Mouse (Mus musculus): ENCODE measurements at regions not wholly inside any gene's neighbourhood (a gene's known extent, or its start where the extent isn't known, plus 50 kb on each side); places are given as distances from the start of the nearest gene placed in this dataset.
A peak's percentile ranks its signal among the peaks of the same experiment; 100 is the strongest.

DNA sequence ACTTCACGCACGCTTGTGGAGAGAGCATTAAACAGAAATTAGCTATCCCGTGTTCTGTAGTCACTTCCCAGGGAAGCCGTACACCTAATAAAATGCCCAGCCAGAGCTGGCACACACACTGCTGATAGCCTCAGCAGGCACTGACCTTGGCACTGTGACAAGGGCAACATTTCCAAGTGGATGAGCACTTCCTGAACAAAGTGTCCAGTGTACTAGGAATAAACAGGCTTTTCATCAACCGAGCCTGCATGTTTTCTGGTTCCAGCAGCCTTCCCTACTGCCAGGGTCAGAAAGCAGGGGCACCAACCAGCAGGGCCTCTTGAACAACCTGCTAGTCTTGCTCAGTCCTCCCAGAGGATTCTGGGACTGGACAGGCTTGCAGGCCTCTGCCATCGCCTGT, 74.3 kb upstream of the Armc2 start:
- H3K4me3 ChIP-seq (replicated peaks): no peak overlapping the region
- 90% methylated on average over 6 of the region's 6 CpGs for WGBS (ENCODE audit: insufficient replicate concordance)
- ATAC-seq (ENCODE audit: low read depth) (no peak), DNase-seq (no peak)
- no peaks in the 10 kb centered on the region for H3K27me3 ChIP-seq
- peaks cover 50% of the 10 kb centered on the region for H3K4me1 ChIP-seq (replicated peaks)
- H3K4me2 ChIP-seq: no peak overlapping the region
- no peaks in the 10 kb centered on the region for H3K9me3 ChIP-seq (replicated peaks)
- H3K36me3 ChIP-seq: no peaks in the 10 kb centered on the region
- H3K27ac ChIP-seq: no peak overlapping the region
- H3K9ac ChIP-seq: no peak overlapping the region

DNA sequence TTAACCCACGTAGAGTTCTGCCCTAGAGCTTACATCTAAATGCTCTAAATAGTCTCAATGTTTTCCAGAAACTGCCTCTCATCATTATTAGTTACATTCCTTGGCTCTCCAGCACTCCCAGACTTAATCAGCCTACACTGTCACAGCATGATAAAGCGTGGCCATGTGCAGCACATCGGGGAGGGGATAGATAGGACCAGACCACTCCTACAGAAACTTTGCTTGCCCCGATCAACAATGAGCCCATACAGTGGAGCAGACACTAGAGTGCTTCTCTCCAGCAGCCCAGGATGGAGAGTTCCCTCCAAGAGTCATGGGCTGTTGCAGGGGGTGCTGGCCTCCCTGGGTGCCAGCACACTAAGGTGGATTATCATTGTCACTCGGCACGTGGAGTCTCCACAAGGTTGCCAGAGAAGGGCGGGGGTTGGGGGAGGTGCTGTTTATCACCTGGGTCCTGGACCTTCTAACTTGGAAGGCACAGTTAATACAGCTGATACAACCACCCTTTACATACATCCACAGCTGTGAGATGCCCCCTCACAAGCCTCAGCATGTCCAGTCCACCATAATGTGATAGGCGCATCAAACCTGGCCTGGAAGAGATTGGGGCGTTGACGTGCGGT, 73.4 kb upstream of the Armc2 start:
- H3K27me3 ChIP-seq: no peaks in the 10 kb centered on the region
- H3K4me2 ChIP-seq: peak overlapping the region; percentile 31
- H3K9ac ChIP-seq: no peak overlapping the region; the same call in 1 of the 2 replicates
- H3K9me3 ChIP-seq (replicated peaks): no peaks in the 10 kb centered on the region
- peaks cover 44% of the 10 kb centered on the region for H3K4me1 ChIP-seq (replicated peaks)
- ATAC-seq (ENCODE audit: low read depth): peak; percentile 95
- H3K27ac ChIP-seq: peak overlapping the region; percentile 51; the same call in 1 of the 2 replicates
- H3K4me3 ChIP-seq (replicated peaks): no peak overlapping the region
- 43% methylated on average over 11 of the region's 11 CpGs for WGBS (ENCODE audit: insufficient replicate concordance)
- H3K36me3 ChIP-seq: no peaks in the 10 kb centered on the region
- DNase-seq: peak; percentile 32

DNA sequence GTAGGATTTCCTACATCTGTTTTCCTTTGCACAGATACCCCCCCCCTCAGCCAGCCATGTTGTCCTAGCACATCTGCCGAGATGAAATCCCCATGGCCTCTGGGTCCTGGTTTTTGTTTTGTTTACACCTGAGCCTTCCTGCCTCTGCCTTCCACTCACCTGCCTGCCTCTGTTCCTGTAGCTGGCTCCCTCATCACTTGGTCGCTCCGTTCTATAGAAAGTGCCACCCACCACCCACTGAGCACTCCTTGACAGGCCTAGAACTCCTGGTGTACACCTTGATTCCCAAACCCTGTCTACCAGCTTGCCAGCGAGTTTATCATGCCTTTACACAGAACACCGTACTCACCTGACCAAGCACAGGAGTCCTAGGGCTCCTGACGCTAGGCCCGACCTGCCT, 72.6 kb upstream of the Armc2 start:
- Histone ChIP-seq H3K36me3 (no peaks in the 10 kb centered on the region), H3K4me2 (0 out of 2 replicates have a peak overlapping the region, but pooled peaks have one; percentile 31), H3K4me1 (replicated peaks) (peaks cover 43% of the 10 kb centered on the region), H3K27me3 (no peaks in the 10 kb centered on the region), H3K9ac (no peak overlapping the region), H3K4me3 (replicated peaks) (no peak overlapping the region), H3K27ac (0 out of 2 replicates have a peak overlapping the region, but pooled peaks have one; percentile 51), H3K9me3 (replicated peaks) (no peaks in the 10 kb centered on the region)
- ATAC-seq (ENCODE audit: low read depth) (no peak), DNase-seq (no peak)
- WGBS (ENCODE audit: insufficient replicate concordance): 77% methylated on average over 7 of the region's 7 CpGs

DNA sequence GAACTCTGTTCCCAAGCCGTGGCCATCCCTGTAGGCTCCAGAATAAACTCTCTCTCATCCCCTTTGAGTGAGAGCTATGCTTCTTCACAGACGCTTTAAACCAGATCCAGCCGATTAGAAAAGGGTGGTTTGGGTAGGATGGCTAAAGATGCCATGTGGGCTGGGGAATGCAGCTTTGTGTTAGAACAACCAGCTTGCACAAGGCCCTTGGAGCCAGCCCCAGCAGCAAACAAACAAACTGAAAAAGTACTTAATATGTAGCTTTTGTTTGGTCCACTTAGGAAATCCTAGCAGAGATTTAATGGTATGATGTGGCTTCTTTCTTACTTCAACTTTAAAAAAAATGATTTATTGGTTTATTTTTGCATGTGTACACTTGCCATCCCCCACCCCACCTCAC, 71.9 kb upstream of the Armc2 start:
- Histone ChIP-seq H3K4me1 (replicated peaks) (peaks cover 43% of the 10 kb centered on the region), H3K36me3 (no peaks in the 10 kb centered on the region), H3K9ac (no peak overlapping the region), H3K27ac (no peak overlapping the region), H3K4me2 (no peak overlapping the region), H3K4me3 (replicated peaks) (no peak overlapping the region), H3K27me3 (no peaks in the 10 kb centered on the region), H3K9me3 (replicated peaks) (no peaks in the 10 kb centered on the region; the same call in 1 of the 2 replicates)
- 71% methylated on average over 3 of the region's 3 CpGs for WGBS (ENCODE audit: insufficient replicate concordance)
- DNase-seq: no peak
- no peak for ATAC-seq (ENCODE audit: low read depth)

DNA sequence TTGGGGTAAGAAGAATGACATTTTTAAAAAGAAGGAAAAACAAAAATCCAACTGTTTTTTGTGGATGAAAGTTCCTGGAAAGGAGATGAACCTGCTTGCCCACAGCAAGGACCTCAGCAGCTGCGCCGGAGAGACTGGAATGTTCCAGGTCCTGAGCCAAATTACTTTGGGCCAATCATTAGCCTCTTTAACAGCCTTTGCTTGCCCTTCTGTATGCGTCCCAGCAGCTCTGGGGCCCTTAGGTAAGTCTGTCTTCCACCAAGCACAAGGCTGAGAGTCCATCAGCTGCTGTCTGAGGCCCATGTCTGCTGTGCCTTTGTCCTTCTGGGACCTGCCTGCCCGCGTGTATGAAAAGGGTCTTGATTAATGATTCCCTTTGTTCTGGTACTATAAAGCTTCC, 71.4 kb upstream of the Armc2 start:
- no peak overlapping the region for H3K4me2 ChIP-seq
- WGBS (ENCODE audit: insufficient replicate concordance): 73% methylated on average over 5 of the region's 5 CpGs
- no peak overlapping the region for H3K4me3 ChIP-seq (replicated peaks)
- peaks cover 43% of the 10 kb centered on the region for H3K4me1 ChIP-seq (replicated peaks)
- no peak overlapping the region for H3K27ac ChIP-seq
- no peaks in the 10 kb centered on the region; the same call in 1 of the 2 replicates for H3K9me3 ChIP-seq (replicated peaks)
- H3K27me3 ChIP-seq: no peaks in the 10 kb centered on the region
- DNase-seq: no peak
- no peaks in the 10 kb centered on the region for H3K36me3 ChIP-seq
- ATAC-seq (ENCODE audit: low read depth): no peak
- H3K9ac ChIP-seq: no peak overlapping the region

DNA sequence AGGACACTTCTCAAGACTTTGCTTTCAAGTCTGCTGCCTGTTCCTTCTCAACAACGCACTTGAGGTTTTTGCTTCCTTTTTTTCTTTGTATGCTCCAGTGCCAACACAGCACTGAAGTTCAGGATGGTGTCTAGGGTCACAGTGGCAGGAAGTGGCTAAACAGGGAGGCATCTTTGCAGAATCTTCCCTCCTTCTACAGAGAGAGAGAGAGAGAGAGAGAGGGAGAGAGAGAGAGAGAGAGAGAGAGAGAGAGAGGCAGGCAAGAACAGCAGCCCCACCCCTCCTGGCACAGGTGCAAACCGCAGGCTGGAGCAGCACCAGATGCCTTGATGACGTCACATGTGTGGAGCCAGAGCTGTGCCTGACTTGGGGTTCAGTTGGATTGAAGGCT, 71.0 kb upstream of the Armc2 start:
- H3K36me3 ChIP-seq: no peaks in the 10 kb centered on the region
- WGBS (ENCODE audit: insufficient replicate concordance): 7% methylated on average over 3 of the region's 3 CpGs
- no peak overlapping the region for H3K4me2 ChIP-seq
- no peak for DNase-seq
- peak overlapping the region; percentile 1; the same call in 1 of the 2 replicates for H3K9ac ChIP-seq
- ATAC-seq (ENCODE audit: low read depth): no peak
- peaks cover 43% of the 10 kb centered on the region for H3K4me1 ChIP-seq (replicated peaks)
- no peaks in the 10 kb centered on the region for H3K27me3 ChIP-seq
- no peaks in the 10 kb centered on the region; the same call in 1 of the 2 replicates for H3K9me3 ChIP-seq (replicated peaks)
- H3K27ac ChIP-seq: no peak overlapping the region
- H3K4me3 ChIP-seq (replicated peaks): no peak overlapping the region

DNA sequence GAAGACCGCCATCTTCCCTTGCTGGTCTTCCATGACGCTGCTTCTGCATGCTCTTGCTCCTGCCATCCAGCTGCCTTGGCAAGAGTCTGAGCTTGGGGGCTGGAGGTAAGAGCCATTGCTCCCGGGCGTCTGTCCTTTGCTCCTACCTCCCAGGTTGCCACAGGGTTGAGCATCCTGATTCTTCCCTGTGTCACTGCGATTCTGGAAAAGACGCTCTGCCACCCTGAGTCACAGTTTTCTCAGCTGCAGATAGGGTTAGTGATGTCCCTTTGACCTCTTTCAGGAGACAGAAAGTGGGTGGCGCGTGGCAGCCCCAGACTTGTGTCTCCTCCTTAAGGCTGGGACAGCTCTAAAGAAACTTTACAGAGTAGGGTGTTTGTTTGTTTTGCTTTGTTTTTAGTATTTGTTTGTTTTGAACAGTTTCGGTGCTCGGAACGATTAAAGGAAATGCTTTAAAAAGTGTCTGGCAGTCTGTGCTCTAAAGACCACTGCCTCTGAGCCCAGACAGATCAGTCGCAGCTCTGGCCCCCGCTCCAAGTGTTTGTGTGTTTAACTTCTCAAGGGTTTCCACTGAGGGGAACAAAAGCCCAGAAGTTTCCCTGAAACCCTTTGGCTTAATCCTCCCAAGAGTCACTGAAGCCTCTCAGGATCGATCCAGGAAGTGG, 70.5 kb upstream of the Armc2 start:
- WGBS (ENCODE audit: insufficient replicate concordance): 50% methylated on average over 14 of the region's 14 CpGs
- Histone ChIP-seq H3K9me3 (replicated peaks) (no peaks in the 10 kb centered on the region; the same call in 1 of the 2 replicates), H3K4me3 (replicated peaks) (no peak overlapping the region), H3K36me3 (no peaks in the 10 kb centered on the region), H3K4me1 (replicated peaks) (peaks cover 43% of the 10 kb centered on the region), H3K4me2 (no peak overlapping the region), H3K9ac (peak overlapping the region; percentile 1; the same call in 1 of the 2 replicates), H3K27me3 (no peaks in the 10 kb centered on the region), H3K27ac (no peak overlapping the region)
- DNase-seq: no peak
- ATAC-seq (ENCODE audit: low read depth): no peak

DNA sequence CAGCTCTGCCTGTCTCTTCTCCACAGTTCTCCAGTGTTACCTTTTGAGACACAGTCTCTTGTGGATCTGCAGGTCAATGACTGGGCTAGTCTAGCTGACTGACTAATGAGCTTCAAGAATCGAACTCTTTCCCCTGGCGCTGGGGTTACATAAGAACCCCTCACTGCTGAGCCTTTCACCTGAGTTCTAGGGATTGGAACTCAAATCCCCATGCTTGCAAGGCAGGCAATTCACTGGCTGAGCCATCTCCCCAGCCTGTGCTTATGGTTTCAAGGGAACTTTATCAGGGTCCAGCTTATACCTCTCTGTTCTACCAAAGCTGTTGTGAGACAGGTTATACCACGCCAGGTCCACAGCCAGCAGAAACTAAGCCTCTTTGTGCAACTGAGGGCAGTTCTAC, 69.7 kb upstream of the Armc2 start:
- ATAC-seq (ENCODE audit: low read depth) (no peak), DNase-seq (no peak)
- WGBS (ENCODE audit: insufficient replicate concordance): 83% methylated on average over 3 of the region's 3 CpGs
- no peak overlapping the region for H3K4me3 ChIP-seq (replicated peaks)
- no peaks in the 10 kb centered on the region for H3K36me3 ChIP-seq
- no peaks in the 10 kb centered on the region; the same call in 1 of the 2 replicates for H3K9me3 ChIP-seq (replicated peaks)
- no peaks in the 10 kb centered on the region for H3K27me3 ChIP-seq
- peaks cover 43% of the 10 kb centered on the region for H3K4me1 ChIP-seq (replicated peaks)
- no peak overlapping the region for H3K9ac ChIP-seq
- H3K27ac ChIP-seq: no peak overlapping the region
- H3K4me2 ChIP-seq: no peak overlapping the region

DNA sequence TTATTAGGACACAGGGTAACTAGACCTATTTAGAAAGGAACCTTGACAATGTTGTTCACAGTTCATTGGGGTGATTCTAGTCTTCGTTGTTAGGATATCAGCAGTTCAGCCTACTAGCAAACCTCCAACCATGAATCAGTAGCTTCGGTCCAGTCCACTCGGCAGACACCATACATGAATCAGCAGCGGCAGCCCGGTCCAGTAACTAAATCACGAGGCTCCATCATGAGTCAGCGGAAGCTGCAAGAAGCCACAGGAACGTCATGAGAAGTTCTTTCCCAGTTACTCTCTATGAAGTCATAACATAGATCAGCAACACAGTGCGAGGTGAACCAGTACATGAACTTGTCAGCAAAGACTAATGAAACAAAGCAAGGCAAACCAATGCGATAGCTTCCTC, 68.4 kb upstream of the Armc2 start:
- no peak overlapping the region for H3K27ac ChIP-seq
- peaks cover 41% of the 10 kb centered on the region for H3K4me1 ChIP-seq (replicated peaks)
- H3K36me3 ChIP-seq: no peaks in the 10 kb centered on the region
- no peak overlapping the region for H3K4me2 ChIP-seq
- ATAC-seq (ENCODE audit: low read depth) (no peak), DNase-seq (no peak)
- H3K9ac ChIP-seq: no peak overlapping the region
- no peak overlapping the region for H3K4me3 ChIP-seq (replicated peaks)
- WGBS (ENCODE audit: insufficient replicate concordance): 73% methylated on average over 10 of the region's 10 CpGs
- H3K9me3 ChIP-seq (replicated peaks): no peaks in the 10 kb centered on the region; the same call in 1 of the 2 replicates
- H3K27me3 ChIP-seq: no peaks in the 10 kb centered on the region

DNA sequence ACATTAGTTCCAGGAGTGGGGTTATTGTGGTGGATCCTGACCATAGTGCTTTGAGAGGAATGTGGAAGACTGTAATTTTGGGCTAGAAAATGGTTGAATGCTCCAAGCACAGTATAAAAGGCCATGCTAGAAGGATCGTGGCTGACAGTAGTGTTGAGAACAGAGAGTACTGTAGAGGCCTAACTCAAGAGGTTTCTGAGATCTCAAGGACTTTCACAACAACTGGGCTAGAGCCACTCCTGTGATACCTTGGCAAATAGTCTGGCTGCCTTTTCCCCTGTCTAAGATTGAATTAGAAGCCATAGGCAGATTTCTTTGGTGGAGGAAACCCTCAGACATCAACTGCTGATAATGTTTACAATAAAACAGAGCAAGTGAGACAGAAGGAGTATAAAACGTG, 67.1 kb upstream of the Armc2 start:
- Histone ChIP-seq H3K9ac (no peak overlapping the region), H3K4me1 (replicated peaks) (peaks cover 27% of the 10 kb centered on the region), H3K4me2 (no peak overlapping the region), H3K27ac (no peak overlapping the region), H3K27me3 (no peaks in the 10 kb centered on the region), H3K9me3 (replicated peaks) (no peaks in the 10 kb centered on the region; the same call in 1 of the 2 replicates), H3K4me3 (replicated peaks) (no peak overlapping the region), H3K36me3 (no peaks in the 10 kb centered on the region)
- ATAC-seq (ENCODE audit: low read depth): no peak
- WGBS (ENCODE audit: insufficient replicate concordance): 59% methylated on average over 2 of the region's 2 CpGs
- no peak for DNase-seq

DNA sequence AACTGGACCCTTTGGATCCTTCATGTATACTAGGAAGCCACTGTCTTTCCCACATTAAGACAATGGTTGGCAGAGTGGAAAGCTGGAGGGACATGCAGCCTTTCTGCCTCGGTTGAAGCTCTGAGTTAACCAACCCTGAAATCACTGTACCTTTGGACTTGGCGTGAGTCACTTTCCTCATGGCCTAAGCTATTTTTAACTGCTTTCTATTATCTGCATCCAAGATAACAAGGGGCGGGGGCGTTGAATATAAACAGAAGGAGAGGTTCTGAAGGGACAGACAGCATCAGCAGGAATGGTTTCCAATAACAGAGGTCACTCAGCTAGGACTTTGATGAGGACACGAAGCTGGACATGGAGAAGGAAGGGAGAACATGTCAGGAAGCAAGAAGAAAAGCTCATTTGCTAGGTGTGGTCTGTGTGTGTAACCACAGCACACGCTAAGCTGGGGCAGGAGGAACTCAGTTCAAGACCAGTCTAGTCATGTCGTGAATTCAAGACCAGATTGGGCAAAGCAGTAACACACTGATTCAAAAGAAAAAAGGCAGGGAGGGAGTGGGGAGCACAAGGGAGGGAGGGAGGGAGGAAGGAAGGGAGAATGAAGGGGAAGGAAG, 64.1 kb upstream of the Armc2 start:
- H3K4me1 ChIP-seq (replicated peaks): peaks cover 7% of the 10 kb centered on the region; the same call in 1 of the 2 replicates
- H3K9ac ChIP-seq: no peak overlapping the region
- ATAC-seq (ENCODE audit: low read depth) (no peak), DNase-seq (no peak)
- no peak overlapping the region for H3K4me2 ChIP-seq
- 18% methylated on average over 7 of the region's 7 CpGs for WGBS (ENCODE audit: insufficient replicate concordance)
- no peak overlapping the region for H3K27ac ChIP-seq
- no peak overlapping the region for H3K4me3 ChIP-seq (replicated peaks)
- no peaks in the 10 kb centered on the region; the same call in 1 of the 2 replicates for H3K9me3 ChIP-seq (replicated peaks)
- no peaks in the 10 kb centered on the region for H3K36me3 ChIP-seq
- H3K27me3 ChIP-seq: no peaks in the 10 kb centered on the region

All from liver, embryonic 13.5 days (tissue).